Mouse (Mus musculus) adrenal gland, adult (tissue): ENCODE data around the gene Atrip.

Experiments used
- DNase-seq, 2 experiments: peaks; one replicate each; pipeline ENCODE4 v3.0.0; 2022 to 2023; ENCODE audit warnings: low spot score in 1 of 2; ENCODE audit not compliant: inconsistent age in 2 of 2

Gene Atrip

GRCm38 (mm10) chr9:109059136-109059903 lies 14.6 kb downstream of the Atrip start, which contains the start of gene Trex1:
Gene Trex1, minus strand, starts transcription at chr9:109059734.
- peak; percentile 95 to 97 for DNase-seq

GRCm38 (mm10) chr9:109058006-109058765 lies 15.7 kb downstream of the Atrip start:
- DNase-seq, result peak; percentile 49 to 51

DNA sequence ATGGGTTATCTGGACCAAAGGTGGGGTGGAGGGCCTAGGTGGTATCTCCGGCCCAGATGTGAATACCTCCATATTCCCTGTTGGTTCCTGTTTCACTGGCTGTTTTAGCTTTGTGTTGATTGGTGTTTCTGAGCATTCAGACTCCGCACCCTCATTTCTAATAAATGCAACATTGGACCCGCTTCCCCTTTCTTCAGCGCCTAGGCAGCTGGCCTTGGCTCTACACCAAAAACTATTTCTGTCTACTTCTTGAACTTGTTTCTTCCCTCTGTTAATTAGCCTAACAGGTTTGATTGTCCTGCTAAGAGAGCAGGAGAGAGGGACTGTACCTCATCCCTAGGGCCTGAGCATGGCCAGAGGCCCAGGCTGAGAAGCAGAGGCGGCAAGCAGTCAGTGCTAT lies 16.4 kb downstream of the Atrip start:
- peak in 1 of 2 experiments; percentile 47 for DNase-seq

DNA sequence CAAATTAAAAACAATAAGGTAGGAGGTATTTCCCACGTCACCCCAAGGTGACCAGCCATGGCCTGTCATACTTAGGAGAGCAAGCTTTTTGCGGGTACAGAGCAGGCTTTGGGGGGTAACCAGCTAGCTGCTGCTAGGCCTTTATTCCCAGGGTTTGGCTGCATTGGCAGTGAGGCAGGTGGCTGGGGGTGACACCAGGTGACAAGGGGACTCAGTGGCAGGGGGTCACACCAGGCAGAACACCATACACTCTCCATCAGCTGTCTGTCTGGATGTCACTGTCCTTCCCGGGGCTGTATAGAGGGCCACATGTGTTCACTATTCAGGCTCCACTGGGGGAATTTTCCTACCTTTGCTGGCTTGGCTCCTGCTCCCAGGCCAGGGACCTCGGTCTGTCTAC lies 17.0 kb downstream of the Atrip start:
- DNase-seq, result peak; percentile 18 to 38

DNA sequence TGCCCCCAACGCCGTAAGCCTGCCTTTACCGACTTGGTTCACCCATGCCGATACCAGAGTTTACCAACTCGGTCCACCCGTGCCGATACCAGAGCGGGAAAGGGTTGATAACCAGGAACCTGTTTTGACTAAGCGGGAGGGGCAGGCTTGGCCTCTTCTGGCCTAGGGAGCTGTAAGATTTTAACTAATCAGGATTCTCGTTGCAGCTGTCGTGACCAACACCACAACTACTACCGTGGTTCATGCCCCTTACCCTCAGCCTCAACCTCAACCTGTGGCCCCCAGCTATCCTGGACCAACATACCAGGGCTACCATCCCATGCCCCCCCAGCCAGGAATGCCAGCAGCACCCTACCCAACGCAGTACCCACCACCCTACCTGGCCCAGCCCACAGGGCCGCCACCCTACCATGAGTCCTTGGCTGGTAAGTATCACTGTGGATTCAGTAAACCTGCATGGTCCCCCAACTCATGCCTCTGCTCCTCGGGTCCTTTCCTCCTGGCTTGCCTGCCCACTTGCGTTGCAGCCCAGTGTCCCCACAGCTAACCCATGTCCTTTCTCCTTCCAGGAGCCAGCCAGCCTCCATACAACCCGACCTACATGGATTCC lies 17.7 kb downstream of the Atrip start:
- peak in 1 of 2 experiments; percentile 39 for DNase-seq

- DNase-seq, result no peak
These were observed 18.5 kb downstream of the Atrip start for GRCm38 (mm10) chr9:109055271-109056030.

DNA sequence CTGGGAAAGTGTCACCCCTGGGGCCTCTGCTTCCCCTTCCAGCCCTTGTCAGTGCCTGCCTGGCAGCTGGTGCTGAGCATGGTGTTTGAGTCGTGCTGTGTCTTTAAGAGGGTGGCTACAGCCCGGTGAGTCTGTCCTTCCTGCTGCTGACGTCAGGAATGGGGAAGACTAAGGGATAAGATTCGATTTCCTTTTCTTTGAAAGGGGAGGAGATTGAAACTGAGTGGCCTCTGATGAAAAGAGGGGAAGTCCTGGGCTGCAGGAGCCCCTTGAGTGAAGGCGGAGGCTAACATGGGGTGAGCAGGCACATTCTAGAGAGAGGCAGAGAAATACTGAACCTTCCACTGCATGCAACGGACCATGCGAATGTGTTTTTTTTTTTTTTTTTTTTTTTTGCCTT lies 19.2 kb downstream of the Atrip start:
- peak; percentile 83 to 94 for DNase-seq

DNA sequence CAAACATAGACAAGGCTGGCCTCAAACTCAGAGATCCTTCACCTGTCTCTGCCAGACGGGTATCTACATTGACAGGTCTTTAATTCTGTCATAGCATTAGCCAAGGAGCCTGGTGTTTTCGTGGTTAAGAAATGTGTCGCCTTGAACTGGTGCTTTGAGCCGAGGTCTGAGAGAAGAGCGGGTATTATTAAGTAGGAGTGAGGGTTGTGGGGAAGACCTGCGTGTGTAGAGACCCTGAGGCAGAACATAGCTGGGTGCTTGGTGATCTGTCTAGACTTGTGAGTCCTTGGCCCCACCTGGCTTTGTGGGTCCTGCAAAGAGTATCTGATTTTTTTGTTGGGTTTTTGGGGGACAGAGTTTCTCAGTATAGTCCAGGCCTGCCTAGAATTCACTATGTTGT lies 20.1 kb downstream of the Atrip start:
- peak in 1 of 2 experiments; percentile 26 for DNase-seq

DNA sequence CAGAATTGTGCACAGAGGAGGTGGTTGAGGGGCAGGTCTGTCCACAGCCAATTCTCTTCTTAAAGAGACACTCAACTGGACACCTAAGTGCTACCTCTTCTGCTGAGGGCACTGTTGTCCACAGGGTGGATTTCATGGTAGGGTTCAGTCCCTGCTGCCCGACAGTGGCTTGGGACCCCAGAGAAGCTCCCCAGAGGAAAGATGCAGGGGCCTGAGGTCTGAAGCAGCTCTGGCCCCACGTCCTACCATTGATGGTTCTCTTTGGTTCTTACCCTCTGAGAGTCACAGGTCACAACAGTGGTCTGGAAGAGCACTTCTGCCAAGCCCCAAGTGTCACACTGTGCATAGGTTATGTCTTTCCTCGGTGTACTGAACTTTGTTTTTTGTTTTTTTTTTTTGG lies 20.6 kb downstream of the Atrip start:
- DNase-seq, result no peak

DNA sequence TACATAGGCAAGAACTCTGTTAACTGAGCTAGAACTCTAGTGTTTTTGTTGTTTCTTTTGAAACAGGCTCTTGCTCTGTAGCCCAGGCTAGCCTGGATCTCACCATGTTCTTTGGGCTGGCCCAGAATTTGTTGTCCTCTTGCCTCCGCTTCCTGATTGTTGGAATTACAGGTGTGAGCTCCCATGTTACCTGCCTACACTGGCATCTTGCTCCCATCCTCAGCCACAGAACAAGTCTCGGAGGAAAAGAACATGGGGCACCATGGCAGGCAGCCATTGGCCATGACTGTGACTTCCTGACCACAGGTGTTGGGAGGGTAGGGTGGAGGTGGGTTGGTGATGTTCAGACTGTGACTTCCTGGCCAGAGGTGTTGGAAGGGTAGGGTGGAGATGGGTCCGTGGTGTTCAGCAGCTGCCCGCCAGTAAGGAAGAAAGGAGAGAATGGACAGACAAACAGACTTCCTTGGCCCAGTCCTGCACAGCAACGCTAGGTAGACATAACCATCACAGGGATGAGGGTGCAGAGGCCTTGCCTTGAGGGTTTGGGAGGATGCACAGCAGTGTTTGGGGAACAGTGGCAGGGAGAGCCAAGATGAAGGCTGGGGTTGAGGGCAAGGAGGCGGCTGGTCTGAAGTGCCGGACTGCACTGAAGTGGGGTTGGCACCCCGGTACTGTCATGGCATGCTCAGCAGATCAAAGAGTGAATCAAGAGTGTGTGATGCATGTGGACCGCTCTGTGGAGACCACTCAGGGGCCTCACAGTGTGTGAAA lies 21.2 kb downstream of the Atrip start:
- DNase-seq, result peak in 1 of 2 experiments; percentile 22

DNA sequence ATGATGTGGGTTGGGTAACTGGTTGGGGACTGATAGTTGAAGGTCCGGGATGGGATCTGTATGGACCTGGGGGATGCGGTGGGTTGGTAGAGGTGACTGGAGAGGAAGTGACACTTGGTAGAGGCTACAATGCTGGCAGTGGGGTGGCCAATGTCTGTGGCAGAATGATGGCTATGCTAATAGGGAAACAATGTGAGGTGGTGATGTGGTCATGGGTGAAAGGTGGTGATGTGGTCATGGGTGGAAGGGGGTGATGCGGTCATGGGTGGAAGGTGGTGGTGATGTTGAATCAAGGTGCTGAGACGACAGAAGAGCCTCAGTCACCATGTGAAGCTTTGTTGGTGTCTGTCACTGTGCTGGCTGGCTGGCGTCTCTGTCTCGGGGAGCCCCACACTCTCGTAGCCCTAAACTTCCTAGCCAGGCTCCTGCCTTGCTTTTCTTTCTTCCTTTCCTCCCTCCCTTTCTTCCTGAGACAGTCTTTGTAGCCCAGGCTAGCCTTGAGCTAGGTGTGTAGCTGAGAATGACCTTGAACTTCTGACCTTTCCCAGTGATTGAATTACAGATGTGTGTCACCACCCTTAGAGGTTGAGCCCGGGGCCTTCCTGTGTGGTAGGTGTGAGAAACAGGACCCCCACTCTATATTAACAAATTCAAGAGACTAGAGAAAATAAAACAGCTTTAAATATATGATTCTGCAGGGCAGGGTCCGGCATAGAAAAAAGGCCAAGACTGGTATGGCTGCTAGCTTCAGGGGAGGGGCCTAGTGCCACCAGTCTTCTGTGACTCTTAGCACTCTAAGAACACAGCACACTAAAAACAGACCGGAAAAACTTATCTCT lies 22.1 kb downstream of the Atrip start:
- peak in 1 of 2 experiments; percentile 22 for DNase-seq

DNA sequence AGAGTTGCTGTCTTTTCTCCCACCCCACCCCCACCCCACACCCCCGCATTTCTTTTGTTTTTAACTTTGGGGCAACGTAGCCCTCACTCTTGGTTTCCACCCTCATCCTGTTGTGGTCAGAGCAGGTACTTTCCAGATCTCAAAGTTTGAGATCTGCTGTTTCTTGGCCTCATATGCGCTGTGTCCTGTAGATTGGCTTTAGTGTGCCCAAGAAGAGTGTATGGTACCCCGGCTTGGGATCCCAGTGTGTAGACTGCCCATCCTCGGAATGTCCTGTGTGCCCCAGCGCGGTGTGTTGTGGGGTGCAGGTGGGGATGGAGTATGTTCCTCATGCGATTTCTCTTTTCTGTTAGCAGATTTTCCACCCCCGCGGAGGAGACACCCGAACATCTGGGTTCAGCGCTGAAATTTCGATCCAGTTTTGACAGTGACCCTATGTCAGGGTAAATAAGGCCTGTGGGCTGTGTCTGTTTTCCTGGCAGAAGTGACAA lies 22.9 kb downstream of the Atrip start:
- DNase-seq, result peak in 1 of 2 experiments; percentile 28

DNA sequence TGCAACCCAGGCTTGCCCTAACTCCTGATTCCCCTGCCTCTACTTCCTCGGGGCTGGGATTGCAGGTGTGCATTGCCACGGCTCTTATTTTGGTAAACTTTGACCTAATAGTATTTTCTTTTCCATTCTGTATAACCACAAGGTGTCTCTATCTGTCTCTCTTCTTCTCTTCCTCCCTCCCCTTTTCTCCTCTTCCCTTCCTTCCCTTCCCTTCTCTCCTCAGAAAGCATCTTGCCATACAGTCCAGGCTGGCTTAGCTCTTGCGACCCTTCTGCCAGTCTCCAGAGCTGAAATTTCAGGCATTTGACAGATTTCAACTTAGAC lies 23.3 kb downstream of the Atrip start:
- DNase-seq, result no peak

DNA sequence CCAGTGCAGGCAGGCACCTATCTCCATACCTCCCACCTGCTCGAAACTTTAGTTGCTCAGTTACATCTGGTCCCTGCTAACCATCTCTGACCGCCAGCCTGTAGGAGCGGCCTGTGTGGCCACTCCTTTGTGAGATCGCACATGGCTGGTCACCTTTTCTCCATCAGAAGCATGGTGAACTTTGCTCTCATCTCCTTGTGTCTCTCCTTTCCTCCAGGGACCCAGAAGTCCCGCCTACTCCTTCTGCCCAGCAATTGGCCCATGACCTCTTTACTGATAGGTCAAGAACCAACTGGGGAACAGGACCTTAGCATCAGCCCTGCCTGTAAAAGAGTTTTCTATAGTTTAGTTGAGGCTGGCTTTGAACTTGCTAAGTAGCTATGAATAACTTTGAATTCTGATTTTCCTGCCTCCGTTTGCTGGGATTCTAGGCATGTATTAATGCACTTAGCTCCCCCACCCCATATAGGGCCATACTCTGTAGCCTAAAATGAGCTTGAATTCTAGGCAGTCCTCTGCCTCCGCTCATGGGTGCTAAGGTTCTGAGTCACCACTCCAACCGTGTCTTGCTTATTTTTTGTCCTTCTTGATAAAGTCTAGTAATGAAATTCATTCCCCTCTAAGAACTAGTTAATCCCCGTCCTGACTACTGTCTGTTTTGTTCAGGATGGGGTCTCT lies 23.8 kb downstream of the Atrip start:
- DNase-seq, result peak in 1 of 2 experiments; percentile 24

GRCm38 (mm10) chr9:109049316-109049715 lies 24.6 kb downstream of the Atrip start:
- no peak for DNase-seq

DNA sequence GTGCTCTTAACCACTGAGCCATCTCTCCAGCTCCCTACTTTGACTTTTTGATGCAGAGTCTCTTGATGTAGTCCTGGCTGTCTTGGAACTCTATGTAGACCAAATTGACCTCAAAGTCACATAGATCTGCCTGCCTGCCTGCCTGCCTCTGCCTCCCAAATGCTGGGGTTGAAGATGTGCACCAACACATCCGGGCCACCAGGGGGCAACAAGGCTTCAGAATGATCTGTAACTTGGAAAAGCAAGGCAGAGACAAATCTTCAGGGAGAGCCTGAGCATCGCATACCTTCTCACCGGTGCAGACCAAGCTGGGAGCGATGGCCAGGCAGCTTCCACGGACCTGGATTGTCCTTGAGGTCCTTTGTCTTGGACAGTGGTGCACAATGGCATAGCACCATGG lies 27.6 kb downstream of the Atrip start:
- DNase-seq, result peak; percentile 71 to 87

DNA sequence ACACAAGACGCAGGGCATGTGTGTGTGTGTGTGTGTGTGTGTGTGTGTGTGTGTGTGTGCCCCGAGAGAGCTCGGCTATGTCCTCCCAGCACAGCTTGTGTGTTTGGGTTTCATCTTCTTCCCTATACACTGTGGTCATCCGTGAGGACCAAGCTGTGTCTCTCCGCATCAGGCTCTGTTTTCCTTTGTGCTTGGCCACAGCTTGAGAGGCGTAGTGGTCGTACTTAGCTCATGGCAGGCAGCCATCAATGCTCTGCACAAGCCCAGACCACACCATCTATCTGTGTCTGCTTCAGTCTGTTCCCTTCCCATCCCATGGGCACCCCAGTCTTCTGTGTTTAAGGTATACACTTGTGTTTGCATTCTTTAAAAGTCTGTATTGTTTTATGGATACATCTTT lies 32.6 kb downstream of the Atrip start:
- no peak for DNase-seq

DNA sequence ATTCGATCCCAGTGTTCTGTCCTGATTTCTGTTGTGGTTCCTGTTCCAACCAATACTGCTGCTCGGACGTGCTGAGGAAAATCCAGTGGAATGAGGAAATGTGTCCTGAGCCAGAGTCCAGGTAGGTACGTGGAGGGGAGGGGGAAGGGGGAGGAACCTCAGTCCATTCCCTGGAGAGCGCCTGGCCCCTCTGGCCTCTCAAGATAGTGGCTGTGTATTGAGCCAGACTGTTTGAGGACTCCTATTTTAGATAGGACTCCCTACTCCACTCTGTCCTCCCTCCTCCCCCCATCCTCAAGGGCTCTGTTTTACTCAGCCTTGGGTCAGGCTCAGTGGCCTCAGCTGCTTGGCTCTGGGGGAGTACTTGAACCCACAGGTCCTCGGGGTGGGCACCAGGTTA lies 33.0 kb downstream of the Atrip start:
- DNase-seq, result no peak

GRCm38 (mm10) chr9:109040216-109040615 lies 33.7 kb downstream of the Atrip start:
- DNase-seq, result no peak
